Mouse (Mus musculus): ENCODE results near the gene H2afy. TPM values are rescaled to one million over a fixed set of nuclear protein-coding genes. Genes with fewer than 3 reads are reported as not detected.

Gene H2afy
- total and polyA plus RNA-seq, 3 experiments, result 148 to 162 (median 153) TPM

DNA sequence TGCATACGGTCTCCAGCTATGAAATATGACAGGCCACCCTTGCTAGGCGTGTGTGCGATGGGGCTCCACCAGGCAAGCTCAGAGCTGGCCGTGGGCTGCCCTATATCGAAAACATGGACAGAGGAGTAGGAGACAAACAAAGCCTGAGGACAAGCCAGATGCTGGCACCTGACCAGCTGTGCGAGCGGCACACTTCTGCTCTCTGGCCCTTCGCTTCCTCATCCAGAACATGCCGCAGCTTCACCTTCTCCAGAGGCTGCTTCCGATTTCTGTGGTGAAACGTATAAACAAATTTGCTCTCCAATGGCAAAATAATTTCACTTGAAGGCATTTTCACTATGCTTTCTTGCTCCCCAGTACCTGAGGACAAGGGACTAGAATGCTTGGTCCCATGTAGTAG, 29.4 kb upstream of the H2afy start:
- H3K4me2 ChIP-seq (ENCODE audit: insufficient read depth, low read depth, poor library complexity, severe bottlenecking), result no peak overlapping the region
- no peak overlapping the region for H3K9ac ChIP-seq (ENCODE audit: insufficient read depth, low read depth)
- DNase-seq (ENCODE audit: extremely low read depth), result no peak
- H3K27me3 ChIP-seq (replicated peaks), result no peaks in the 10 kb centered on the region
- in situ Hi-C loops (cut with MboI; ENCODE audit: low pct_ligation_motif_present, low pct_unique_long_range_greater_than_20kb, low sequenced_read_pairs) (no loop called here), dilution Hi-C loops (cut with MboI; ENCODE audit: extremely low pct_ligation_motif_present, extremely low pct_unique_long_range_greater_than_20kb, low sequenced_read_pairs) (no loop called here)
- no peak overlapping the region for H3K27ac ChIP-seq (ENCODE audit: insufficient read depth, low read depth)
- H3K4me1 ChIP-seq (ENCODE audit: control insufficient read depth in 1 of 2, insufficient read depth in 2 of 2), result peaks cover 26 to 68% of the 10 kb centered on the region in 2 experiments
- H3K9me3 ChIP-seq (replicated peaks; ENCODE audit: low read length), result no peaks in the 10 kb centered on the region
- no peaks in the 10 kb centered on the region for H3K36me3 ChIP-seq (replicated peaks in 1 of 2; ENCODE audit: control insufficient read depth in 1 of 2, insufficient read depth in 1 of 2, low read length in 1 of 2)
- no peak for TF ChIP-seq POLR2A (IDR thresholded peaks at IDR 0.05; ENCODE audit: low read depth, low read length)
- TF ChIP-seq CHD2 (IDR thresholded peaks at IDR 0.05; ENCODE audit: low read length), result no peak
- TF ChIP-seq MAZ (IDR thresholded peaks at IDR 0.05; ENCODE audit: low read depth, low read length), result no peak
- no peaks in the 10 kb centered on the region for H3K79me2 ChIP-seq (replicated peaks; ENCODE audit: control insufficient read depth, extremely low read depth, insufficient read depth, poor library complexity, severe bottlenecking)
- H3K4me3 ChIP-seq (replicated peaks in 1 of 3; ENCODE audit: low read depth in 2 of 3, low read length in 2 of 3, poor library complexity in 1 of 3), result no peak overlapping the region

DNA sequence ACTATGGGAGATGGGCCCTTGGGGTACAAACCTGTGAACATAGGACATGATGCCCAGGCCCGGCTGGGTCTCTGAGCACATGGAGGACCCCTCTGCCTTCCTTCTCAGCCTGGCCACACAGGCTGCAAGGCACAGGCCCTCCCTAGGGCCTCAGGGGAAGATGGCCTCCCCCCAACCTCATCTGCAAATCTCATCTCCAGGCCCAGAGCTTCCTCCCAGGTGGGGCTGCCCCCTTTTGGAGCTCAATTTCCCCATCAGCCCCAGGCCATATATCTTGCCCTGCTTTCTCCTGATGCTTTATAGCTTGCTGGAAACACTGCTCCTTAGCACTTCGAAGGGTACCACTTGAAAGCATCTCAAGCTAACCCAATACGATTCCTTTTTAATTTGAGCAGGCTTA, 28.2 kb upstream of the H2afy start:
- no peaks in the 10 kb centered on the region for H3K79me2 ChIP-seq (replicated peaks; ENCODE audit: control insufficient read depth, extremely low read depth, insufficient read depth, poor library complexity, severe bottlenecking)
- no peak overlapping the region for H3K9ac ChIP-seq (ENCODE audit: insufficient read depth, low read depth)
- no peaks in the 10 kb centered on the region for H3K36me3 ChIP-seq (replicated peaks in 1 of 2; ENCODE audit: control insufficient read depth in 1 of 2, insufficient read depth in 1 of 2, low read length in 1 of 2)
- no peak overlapping the region for H3K4me3 ChIP-seq (replicated peaks in 1 of 3; ENCODE audit: low read depth in 2 of 3, low read length in 2 of 3, poor library complexity in 1 of 3)
- DNase-seq (ENCODE audit: extremely low read depth), result peak; percentile 69
- no peaks in the 10 kb centered on the region for H3K9me3 ChIP-seq (replicated peaks; ENCODE audit: low read length)
- in situ Hi-C loops (cut with MboI; ENCODE audit: low pct_ligation_motif_present, low pct_unique_long_range_greater_than_20kb, low sequenced_read_pairs) (no loop called here), dilution Hi-C loops (cut with MboI; ENCODE audit: extremely low pct_ligation_motif_present, extremely low pct_unique_long_range_greater_than_20kb, low sequenced_read_pairs) (no loop called here)
- H3K27me3 ChIP-seq (replicated peaks), result no peaks in the 10 kb centered on the region
- H3K27ac ChIP-seq (ENCODE audit: insufficient read depth, low read depth), result no peak overlapping the region
- no peak overlapping the region for H3K4me2 ChIP-seq (ENCODE audit: insufficient read depth, low read depth, poor library complexity, severe bottlenecking)
- no peak for TF ChIP-seq UBTF (IDR thresholded peaks at IDR 0.05; ENCODE audit: low read depth, low read length)
- no peak for TF ChIP-seq TCF12 (IDR thresholded peaks at IDR 0.05; ENCODE audit: low read depth, low read length)
- TF ChIP-seq SMC3 (IDR thresholded peaks at IDR 0.05; ENCODE audit: low read depth, low read length), result no peak
- 0 out of 2 replicates have a peak, but pooled peaks have one; percentile 19 for TF ChIP-seq MAX (IDR thresholded peaks at IDR 0.05; ENCODE audit: low read length)
- TF ChIP-seq EP300 (IDR thresholded peaks at IDR 0.05; ENCODE audit: low read length), result 0 out of 2 replicates have a peak, but pooled peaks have one; percentile 13
- TF ChIP-seq GABPA (IDR thresholded peaks at IDR 0.05; ENCODE audit: insufficient replicate concordance, low read depth, low read length), result no peak
- no peak for TF ChIP-seq MXI1 (IDR thresholded peaks at IDR 0.05; ENCODE audit: low read depth, low read length)
- TF ChIP-seq MYC (IDR thresholded peaks at IDR 0.05; ENCODE audit: low read depth, low read length), result no peak
- TF ChIP-seq MAFK (IDR thresholded peaks at IDR 0.05; ENCODE audit: insufficient replicate concordance, low read length), result no peak
- TF ChIP-seq KAT2A (IDR thresholded peaks at IDR 0.05; ENCODE audit: insufficient replicate concordance, low read length), result no peak
- no peak for TF ChIP-seq CHD1 (IDR thresholded peaks at IDR 0.05; ENCODE audit: low read depth, low read length)
- TF ChIP-seq ZC3H11A (IDR thresholded peaks at IDR 0.05; ENCODE audit: low read depth, low read length), result no peak
- TF ChIP-seq IRF4 (IDR thresholded peaks at IDR 0.05; ENCODE audit: low read depth, low read length), result peak; percentile 23; the same call in 1 of the 2 replicates
- no peak for TF ChIP-seq CHD2 (IDR thresholded peaks at IDR 0.05; ENCODE audit: low read length)
- H3K4me1 ChIP-seq (ENCODE audit: control insufficient read depth in 1 of 2, insufficient read depth in 2 of 2), result peaks cover 23 to 62% of the 10 kb centered on the region in 2 experiments

Measured in CH12.LX (cell line).